Mouse (Mus musculus): ENCODE measurements around the gene Atp1b1. TPM values are rescaled to one million over a fixed set of nuclear protein-coding genes. Genes with fewer than 3 reads are reported as not detected.

Gene Atp1b1
- total and polyA plus RNA-seq, 3 experiments = 0.17 to 0.32 (median 0.23) TPM

- TF ChIP-seq BHLHE40 (IDR thresholded peaks at IDR 0.05; ENCODE audit: low read depth, low read length) (no peak), KAT2A (IDR thresholded peaks at IDR 0.05; ENCODE audit: insufficient replicate concordance, low read length) (no peak), USF1 (IDR thresholded peaks at IDR 0.05; ENCODE audit: low read depth, low read length) (no peak), JUN (IDR thresholded peaks at IDR 0.05; ENCODE audit: insufficient read depth, low read depth, low read length) (no peak)
- Histone ChIP-seq H3K4me1 (ENCODE audit: control insufficient read depth in 1 of 2, insufficient read depth in 2 of 2) (no peaks in the 10 kb centered on the region), H3K4me3 (replicated peaks in 1 of 3; ENCODE audit: low read depth in 2 of 3, low read length in 2 of 3, poor library complexity in 1 of 3) (no peak overlapping the region), H3K27ac (ENCODE audit: insufficient read depth, low read depth) (no peak overlapping the region), H3K36me3 (replicated peaks in 1 of 2; ENCODE audit: control insufficient read depth in 1 of 2, insufficient read depth in 1 of 2, low read length in 1 of 2) (no peaks in the 10 kb centered on the region), H3K79me2 (replicated peaks; ENCODE audit: control insufficient read depth, extremely low read depth, insufficient read depth, poor library complexity, severe bottlenecking) (no peaks in the 10 kb centered on the region), H3K4me2 (ENCODE audit: insufficient read depth, low read depth, poor library complexity, severe bottlenecking) (no peak overlapping the region), H3K27me3 (replicated peaks) (no peaks in the 10 kb centered on the region), H3K9me3 (replicated peaks; ENCODE audit: low read length) (no peaks in the 10 kb centered on the region), H3K9ac (ENCODE audit: insufficient read depth, low read depth) (no peak overlapping the region)
- no peak for DNase-seq (ENCODE audit: extremely low read depth)
- dilution Hi-C loops (cut with MboI; ENCODE audit: extremely low pct_ligation_motif_present, extremely low pct_unique_long_range_greater_than_20kb, low sequenced_read_pairs) (no loop called here), in situ Hi-C loops (cut with MboI; ENCODE audit: low pct_ligation_motif_present, low pct_unique_long_range_greater_than_20kb, low sequenced_read_pairs) (no loop called here)
Observed at GRCm38 (mm10) chr1:164481645-164482354, 23.6 kb upstream of the Atp1b1 start.

- Histone ChIP-seq H3K4me1 (ENCODE audit: control insufficient read depth in 1 of 2, insufficient read depth in 2 of 2) (no peaks in the 10 kb centered on the region), H3K27me3 (replicated peaks) (no peaks in the 10 kb centered on the region), H3K9me3 (replicated peaks; ENCODE audit: low read length) (no peaks in the 10 kb centered on the region), H3K9ac (ENCODE audit: insufficient read depth, low read depth) (no peak overlapping the region), H3K4me3 (replicated peaks in 1 of 3; ENCODE audit: low read depth in 2 of 3, low read length in 2 of 3, poor library complexity in 1 of 3) (no peak overlapping the region), H3K79me2 (replicated peaks; ENCODE audit: control insufficient read depth, extremely low read depth, insufficient read depth, poor library complexity, severe bottlenecking) (no peaks in the 10 kb centered on the region), H3K27ac (ENCODE audit: insufficient read depth, low read depth) (no peak overlapping the region), H3K36me3 (replicated peaks in 1 of 2; ENCODE audit: control insufficient read depth in 1 of 2, insufficient read depth in 1 of 2, low read length in 1 of 2) (no peaks in the 10 kb centered on the region), H3K4me2 (ENCODE audit: insufficient read depth, low read depth, poor library complexity, severe bottlenecking) (no peak overlapping the region)
- dilution Hi-C loops (cut with MboI; ENCODE audit: extremely low pct_ligation_motif_present, extremely low pct_unique_long_range_greater_than_20kb, low sequenced_read_pairs) = no loop called here
- in situ Hi-C loops (cut with MboI; ENCODE audit: low pct_ligation_motif_present, low pct_unique_long_range_greater_than_20kb, low sequenced_read_pairs) = no loop called here
- no peak for DNase-seq (ENCODE audit: extremely low read depth)
- no peak for TF ChIP-seq MEF2A (IDR thresholded peaks at IDR 0.05; ENCODE audit: borderline replicate concordance, low read depth, low read length)
- TF ChIP-seq TCF12 (IDR thresholded peaks at IDR 0.05; ENCODE audit: low read depth, low read length) = no peak
- TF ChIP-seq MYC (IDR thresholded peaks at IDR 0.05; ENCODE audit: low read depth, low read length) = no peak
- TF ChIP-seq GABPA (IDR thresholded peaks at IDR 0.05; ENCODE audit: insufficient replicate concordance, low read depth, low read length) = no peak
- TF ChIP-seq MAZ (IDR thresholded peaks at IDR 0.05; ENCODE audit: low read depth, low read length) = no peak
- TF ChIP-seq BHLHE40 (IDR thresholded peaks at IDR 0.05; ENCODE audit: low read depth, low read length) = no peak
- TF ChIP-seq CTCF (conservative IDR thresholded peaks at IDR 0.05 in 1 of 2, IDR thresholded peaks at IDR 0.05 in 1 of 2; ENCODE audit: low read depth in 2 of 2, low read length in 2 of 2) = no peak
- no peak for TF ChIP-seq KAT2A (IDR thresholded peaks at IDR 0.05; ENCODE audit: insufficient replicate concordance, low read length)
- TF ChIP-seq ZKSCAN1 (IDR thresholded peaks at IDR 0.05; ENCODE audit: borderline replicate concordance, low read depth, low read length) = no peak
- TF ChIP-seq NELFE (IDR thresholded peaks at IDR 0.05; ENCODE audit: low read depth, low read length) = no peak
- TF ChIP-seq ETS1 (conservative IDR thresholded peaks at IDR 0.05; ENCODE audit: low read depth, low read length) = no peak
- no peak for TF ChIP-seq POLR2AphosphoS2 (IDR thresholded peaks at IDR 0.05; ENCODE audit: low read depth, low read length)
- no peak for TF ChIP-seq JUN (IDR thresholded peaks at IDR 0.05; ENCODE audit: insufficient read depth, low read depth, low read length)
- no peak for TF ChIP-seq IRF4 (IDR thresholded peaks at IDR 0.05; ENCODE audit: low read depth, low read length)
- TF ChIP-seq SMC3 (IDR thresholded peaks at IDR 0.05; ENCODE audit: low read depth, low read length) = no peak
- no peak for TF ChIP-seq MAX (IDR thresholded peaks at IDR 0.05; ENCODE audit: low read length)
- no peak for TF ChIP-seq USF1 (IDR thresholded peaks at IDR 0.05; ENCODE audit: low read depth, low read length)
- no peak for TF ChIP-seq HCFC1 (IDR thresholded peaks at IDR 0.05; ENCODE audit: low read depth, low read length)
- no peak for TF ChIP-seq NRF1 (IDR thresholded peaks at IDR 0.05; ENCODE audit: low read depth, low read length)
- no peak for TF ChIP-seq CHD2 (IDR thresholded peaks at IDR 0.05; ENCODE audit: low read length)
Observed at GRCm38 (mm10) chr1:164480755-164481644, 22.8 kb upstream of the Atp1b1 start.
